Mouse (Mus musculus) CH12.LX (cell line): Measurements from ENCODE around the gene Pcnx4.

ENCODE experiments used
- CHD1 ChIP-seq: IDR thresholded peaks from 2 replicates; pipeline ENCODE4 v1.6.1; 2012; ENCODE audit warnings: low read depth, low read length, improper control_type of control experiment, inconsistent platforms
- CTCF ChIP-seq, 2 experiments: IDR thresholded peaks in 1 of 2; conservative IDR thresholded peaks in 1 of 2; 2 replicates each; pipeline ENCODE4 v1.5.1; 2011 to 2012; ENCODE audit warnings: low read depth in 2 of 2, low read length in 2 of 2, improper control_type of control experiment in 1 of 2, inconsistent platforms in 1 of 2, mild to moderate bottlenecking in 1 of 2, moderate library complexity in 1 of 2
- EP300 ChIP-seq: IDR thresholded peaks from 2 replicates; pipeline ENCODE4 v1.6.1; 2011; ENCODE audit warnings: low read length, improper control_type of control experiment
- NRF1 ChIP-seq: IDR thresholded peaks from 2 replicates; pipeline ENCODE4 v1.6.1; 2014; ENCODE audit warnings: low read depth, mild to moderate bottlenecking, inconsistent platforms, low read length, improper control_type of control experiment, moderate library complexity
- POLR2A ChIP-seq: IDR thresholded peaks from 2 replicates; pipeline ENCODE4 v1.6.1; 2011; ENCODE audit warnings: low read depth, mild to moderate bottlenecking, improper control_type of control experiment, low read length
- RCOR1 ChIP-seq: conservative IDR thresholded peaks from 2 replicates; pipeline ENCODE4 v1.6.1; 2012; ENCODE audit warnings: low read depth, mild to moderate bottlenecking, inconsistent platforms, low read length, improper control_type of control experiment
- TCF12 ChIP-seq: IDR thresholded peaks from 2 replicates; pipeline ENCODE4 v1.6.1; 2014; ENCODE audit warnings: low read depth, mild to moderate bottlenecking, inconsistent platforms, low read length, improper control_type of control experiment
- USF1 ChIP-seq: IDR thresholded peaks from 2 replicates; pipeline ENCODE4 v1.6.1; 2014; ENCODE audit warnings: low read depth, mild to moderate bottlenecking, inconsistent platforms, low read length, improper control_type of control experiment
- USF2 ChIP-seq: conservative IDR thresholded peaks from 2 replicates; pipeline ENCODE4 v1.6.1; 2011; ENCODE audit warnings: low read depth, low read length, improper control_type of control experiment
- ZC3H11A ChIP-seq: IDR thresholded peaks from 2 replicates; pipeline ENCODE4 v1.6.1; 2012; ENCODE audit warnings: low read depth, mild to moderate bottlenecking, inconsistent platforms, low read length, improper control_type of control experiment
- ZMIZ1 ChIP-seq: IDR thresholded peaks from 2 replicates; pipeline ENCODE4 v1.6.1; 2012; ENCODE audit warnings: low read depth, mild to moderate bottlenecking, inconsistent platforms, low read length, improper control_type of control experiment

DNA sequence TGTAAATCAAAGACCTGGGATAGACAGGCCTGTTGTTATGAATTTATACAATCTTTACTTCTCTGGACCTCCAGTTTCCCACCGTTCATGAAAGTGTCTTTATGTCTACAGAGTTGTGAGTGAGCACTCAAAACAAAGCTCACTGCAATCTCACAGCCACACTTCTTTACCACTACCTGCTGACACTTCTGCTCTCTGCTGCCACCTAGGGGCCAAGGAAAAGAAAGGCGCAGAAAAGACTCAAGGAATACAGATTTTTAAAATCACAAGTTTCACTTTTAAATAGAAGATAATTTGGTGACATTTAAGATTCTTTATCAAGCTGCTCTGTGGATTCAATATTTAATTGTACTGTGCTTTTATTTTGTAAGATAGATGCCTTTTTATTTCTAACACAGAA lies 15.5 kb upstream of the Pcnx4 start:
- no peak for TF ChIP-seq POLR2A
- TF ChIP-seq CTCF (conservative IDR thresholded peaks at IDR 0.05 in 1 of 2, IDR thresholded peaks at IDR 0.05 in 1 of 2; ENCODE audit: low read depth in 2 of 2, low read length in 2 of 2) = peak; percentile 76 to 78
- TF ChIP-seq NRF1 = no peak
- TF ChIP-seq USF1 = no peak
- no peak for TF ChIP-seq ZC3H11A
- no peak for TF ChIP-seq CHD1
- TF ChIP-seq RCOR1 = no peak
- no peak for TF ChIP-seq TCF12
- TF ChIP-seq ZMIZ1 = no peak
- TF ChIP-seq EP300 = no peak
- TF ChIP-seq USF2 = no peak
